Mouse (Mus musculus) adrenal gland, postnatal 10 days (tissue): ENCODE data around the gene Olfr132. TPM values are rescaled to one million over a fixed set of nuclear protein-coding genes. Genes with fewer than 3 reads are reported as not detected.
"Not testable (repeated sequence)": the region's sequence is repeated elsewhere in the genome, so short reads cannot be mapped to it uniquely, and the experiment has no call there.

Experiments
- DNase-seq: peaks from one replicate; pipeline ENCODE4 v3.0.0; 2021; ENCODE audit warnings: mixed read lengths
- long read RNA-seq, 2 experiments: library from polyadenylated mRNA; stranded (forward); transcript quantifications; one replicate each; pipeline ENCODE4 v2.0.0; 2021
- total RNA-seq, 2 experiments: library from RNA; stranded (reverse); gene quantifications; 2 replicates each; pipeline ENCODE4 v1.2.3; 2021

Gene Olfr132
- not detected for total RNA-seq
- long read RNA-seq, experiment 1 = 0 reads
- long read RNA-seq, experiment 2 = 0 reads

DNA sequence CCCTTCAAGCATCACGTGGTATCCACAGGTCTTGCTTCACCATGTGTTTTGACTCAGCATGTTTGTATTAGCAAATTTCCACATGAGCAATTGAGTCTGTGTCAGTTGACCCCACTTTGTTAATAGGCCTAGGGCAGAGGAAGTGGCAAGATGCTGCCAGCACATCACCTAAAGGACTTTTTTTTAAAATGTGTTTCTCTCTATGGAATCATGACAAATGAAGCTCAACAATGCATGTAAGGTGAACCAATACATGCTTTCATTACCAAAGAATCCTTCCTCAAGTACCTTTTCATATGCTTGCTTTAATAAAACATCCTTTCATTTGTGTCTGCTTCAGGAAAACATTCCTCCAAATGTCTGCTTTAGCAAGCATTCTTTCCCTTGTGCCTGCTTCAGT, at the start of gene Olfr132:
Gene Olfr132 (minus strand): TSS at position 101 of the 400 bp plus-strand sequence.
- DNase-seq = no peak

- no peak for DNase-seq
These were observed 36.8 kb upstream of the Olfr132 start, which contains the start of gene Olfr134 for GRCm38 (mm10) chr17:38171088-38171487. Gene Olfr134, plus strand, starts transcription at chr17:38171388.

GRCm38 (mm10) chr17:38144981-38145380, 10.7 kb upstream of the Olfr132 start, which contains the start of gene Olfr133:
Gene Olfr133, plus strand, starts transcription at chr17:38145281.
- DNase-seq = no peak

GRCm38 (mm10) chr17:38125371-38125770, 9.0 kb downstream of the Olfr132 start:
- not testable (repeated sequence) for DNase-seq

DNA sequence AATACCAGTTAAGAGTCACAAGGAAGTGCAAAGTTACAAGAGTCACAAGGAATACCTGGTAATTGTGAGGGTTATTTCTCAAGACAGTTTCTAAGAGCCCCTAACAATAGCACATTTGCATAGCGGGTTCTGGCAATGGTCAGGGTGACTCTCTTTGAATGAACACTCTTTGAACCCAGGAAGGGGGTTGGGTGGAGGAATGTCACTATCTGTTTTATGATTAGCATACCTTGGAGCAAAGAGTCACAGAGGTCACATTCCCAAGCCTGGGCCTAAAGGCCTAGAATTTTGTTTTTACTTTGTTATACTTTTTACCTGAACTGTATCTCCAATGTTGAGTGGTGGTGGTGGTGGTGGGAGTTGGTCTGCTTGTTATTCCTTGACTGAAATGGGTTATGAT, 10.1 kb downstream of the Olfr132 start:
- DNase-seq = not testable (repeated sequence)

DNA sequence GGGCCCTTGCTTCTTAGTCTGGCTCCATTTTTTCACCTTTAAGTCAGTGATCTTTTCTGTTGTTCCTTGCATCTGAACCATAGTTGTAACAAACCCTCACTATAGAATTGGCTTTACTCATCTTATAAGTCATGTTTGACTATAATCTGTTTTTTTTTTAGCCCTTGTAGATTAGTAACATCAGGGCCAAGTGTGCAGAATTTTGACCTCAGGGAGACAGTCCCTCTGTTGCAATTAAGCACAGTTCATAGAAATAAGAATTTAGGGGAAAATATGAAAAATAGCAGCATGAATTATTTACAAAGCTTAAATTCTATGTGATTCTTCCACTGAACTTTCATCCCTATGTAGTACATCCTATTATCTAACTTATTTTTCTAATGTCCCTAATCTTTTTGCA, 45.7 kb downstream of the Olfr132 start, which contains the start of gene Olfr131:
Gene Olfr131 (minus strand): TSS at position 101 of the 400 bp plus-strand sequence.
- DNase-seq = no peak

DNA sequence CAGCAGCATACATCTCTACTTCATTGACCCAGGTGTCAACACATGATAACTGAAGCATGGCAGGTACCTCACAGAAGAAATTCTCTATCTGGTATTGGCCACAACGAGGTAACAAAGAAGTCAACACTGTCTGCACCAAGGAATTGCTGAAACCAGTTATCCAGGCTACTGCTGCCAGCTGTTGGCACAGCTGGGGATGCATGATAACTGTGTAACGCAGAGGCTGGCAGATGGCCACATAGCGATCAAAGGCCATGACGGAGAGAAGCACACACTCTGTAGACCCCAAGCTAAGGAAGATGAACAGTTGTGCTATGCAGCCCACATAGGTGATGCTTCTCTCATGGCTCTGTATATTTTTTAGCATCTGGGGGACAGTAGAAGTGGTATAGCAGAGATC, 52.0 kb downstream of the Olfr132 start:
- no peak for DNase-seq

Other genes with a start within 250 kb of the Olfr132 start
- gene Olfr127, start 234.1 kb downstream of the Olfr132 start, total RNA-seq = not detected
- not detected for gene Olfr128, start 214.0 kb downstream of the Olfr132 start, total RNA-seq
- gene Olfr761, start 181.4 kb downstream of the Olfr132 start, total RNA-seq = not detected
- gene Olfr129, start 74.4 kb downstream of the Olfr132 start, total RNA-seq = not detected
- not detected for gene Olfr130, start 70.6 kb downstream of the Olfr132 start, total RNA-seq
- not detected for gene Olfr131, start 45.8 kb downstream of the Olfr132 start, total RNA-seq
- gene Olfr133, start 10.8 kb upstream of the Olfr132 start, total RNA-seq = not detected
- gene Olfr134, start 36.9 kb upstream of the Olfr132 start, total RNA-seq = not detected
- not detected for gene Olfr135, start 69.8 kb upstream of the Olfr132 start, total RNA-seq
- not detected for gene Olfr138, start 126.5 kb upstream of the Olfr132 start, total RNA-seq
- gene Olfr137, start 173.0 kb upstream of the Olfr132 start, total RNA-seq = not detected
- gene Olfr136, start 195.3 kb upstream of the Olfr132 start, total RNA-seq = not detected